Mouse (Mus musculus) forebrain, postnatal 0 days (tissue): ENCODE measurements around the gene Wdhd1. TPM values are rescaled to one million over a fixed set of nuclear protein-coding genes. Genes with fewer than 3 reads are reported as not detected.

Experiments used
- ATAC-seq: fragments of 200-750 bp; cut with Nextera tagmentation; 2 replicates; pipeline ENCODE4 v1.8.0; 2017; ENCODE audit warnings: mild to moderate bottlenecking, moderate library complexity
- DNase-seq: peaks from one replicate; pipeline ENCODE4 v3.0.0-alpha.2; 2015
- H3K27ac ChIP-seq: fragments of 300-500 bp; sonication (generic); 2 replicates; pipeline ENCODE4 v1.5.1; 2014; ENCODE audit warnings: low read depth, mild to moderate bottlenecking, antibody characterized with exemption, low read length, moderate library complexity, mixed read lengths
- H3K27me3 ChIP-seq: fragments of 300-500 bp; sonication (generic); 2 replicates; pipeline ENCODE4 v1.6.1; 2014; ENCODE audit warnings: mild to moderate bottlenecking, low read length, mixed read lengths; ENCODE audit not compliant: insufficient read depth
- H3K36me3 ChIP-seq: fragments of 300-500 bp; sonication (generic); 2 replicates; pipeline ENCODE4 v1.6.1; 2014; ENCODE audit warnings: mild to moderate bottlenecking, moderate library complexity; ENCODE audit not compliant: insufficient read depth
- H3K4me1 ChIP-seq: fragments of 300-500 bp; sonication (generic); 2 replicates; pipeline ENCODE4 v1.6.1; 2014; ENCODE audit warnings: antibody characterized with exemption; ENCODE audit not compliant: insufficient read depth
- H3K4me2 ChIP-seq: fragments of 300-500 bp; sonication (generic); 2 replicates; pipeline ENCODE4 v1.6.1; 2014; ENCODE audit warnings: low read depth, mild to moderate bottlenecking, moderate library complexity
- H3K4me3 ChIP-seq: fragments of 300-500 bp; sonication (generic); 2 replicates; pipeline ENCODE4 v1.5.1; 2014; ENCODE audit warnings: low read depth, low read length, mixed read lengths
- H3K9ac ChIP-seq: fragments of 300-500 bp; sonication (generic); 2 replicates; pipeline ENCODE4 v1.6.1; 2014; ENCODE audit warnings: mild to moderate bottlenecking
- H3K9me3 ChIP-seq: fragments of 300-500 bp; sonication (generic); 2 replicates; pipeline ENCODE4 v1.6.1; 2016; ENCODE audit warnings: low read length
- CTCF ChIP-seq: sonication (generic); IDR thresholded peaks from 2 replicates; pipeline ENCODE4 v1.5.1; 2016; ENCODE audit warnings: antibody characterized with exemption, control low read depth, low read depth
- WGBS: fragments of 180-500 bp; shearing (Covaris S2); extraction: QIAGEN DNeasy Blood & Tissue Kit; methylation state at CpG from one replicate; pipeline ENCODE4 v1.1.7; 2014; 5-methylcytosine and 5-hydroxymethylcytosine counted together
- polyA plus RNA-seq: library from polyadenylated mRNA; unstranded; fragments of >200 nt; fragmentation: Nextera tagmentation; extraction: Ambion mirVana; gene quantifications from 2 replicates; pipeline ENCODE4 v1.2.1, GENCODE M21; 2015
- total RNA-seq: library from RNA; depleted of rRNA; stranded (reverse); fragments of >200 nt; gene quantifications from 2 replicates; pipeline ENCODE4 v1.2.3, GENCODE M21; 2014; rRNA removed

The Wdhd1 gene
- total and polyA plus RNA-seq, 2 experiments from 2014 or later, result 5.3 to 9.1 TPM

GRCm38 (mm10) chr14:47196711-47197110 is 79.9 kb downstream of the Wdhd1 start:
- Histone ChIP-seq H3K36me3 (no peaks in the 10 kb centered on the region), H3K9ac (no peak overlapping the region), H3K27me3 (no peaks in the 10 kb centered on the region), H3K9me3 (no peaks in the 10 kb centered on the region), H3K27ac (no peak overlapping the region), H3K4me1 (no peaks in the 10 kb centered on the region), H3K4me3 (no peak overlapping the region), H3K4me2 (no peak overlapping the region)
- DNase-seq (no peak), ATAC-seq (0 out of 2 replicates have a peak, but pooled peaks have one; percentile 6)
- WGBS, result 83% methylated on average over 8 of the region's 8 CpGs
- TF ChIP-seq CTCF, result no peak

GRCm38 (mm10) chr14:47194096-47194495 is 82.6 kb downstream of the Wdhd1 start:
- Histone ChIP-seq H3K36me3 (no peaks in the 10 kb centered on the region), H3K27ac (no peak overlapping the region), H3K27me3 (no peaks in the 10 kb centered on the region), H3K9ac (no peak overlapping the region), H3K4me3 (no peak overlapping the region), H3K4me2 (no peak overlapping the region), H3K9me3 (no peaks in the 10 kb centered on the region), H3K4me1 (no peaks in the 10 kb centered on the region)
- WGBS, result 30% methylated on average over 4 of the region's 4 CpGs
- no peak for DNase-seq
- no peak for TF ChIP-seq CTCF
- no peak for ATAC-seq

- no peak overlapping the region for H3K4me2 ChIP-seq
- H3K4me1 ChIP-seq, result peaks cover 4% of the 10 kb centered on the region
- ATAC-seq (no peak), DNase-seq (no peak)
- H3K27ac ChIP-seq, result no peak overlapping the region
- H3K36me3 ChIP-seq, result no peaks in the 10 kb centered on the region
- no peak overlapping the region for H3K4me3 ChIP-seq
- 0 out of 2 replicates have a peak, but pooled peaks cover 5% of the 10 kb centered on the region for H3K27me3 ChIP-seq
- H3K9me3 ChIP-seq, result no peaks in the 10 kb centered on the region
- no peak for TF ChIP-seq CTCF
- H3K9ac ChIP-seq, result no peak overlapping the region
- WGBS, result 80% methylated on average over 6 of the region's 6 CpGs
These were observed 83.2 kb downstream of the Wdhd1 start for GRCm38 (mm10) chr14:47193506-47193905.

GRCm38 (mm10) chr14:47191861-47192260 is 84.8 kb downstream of the Wdhd1 start:
- Histone ChIP-seq H3K9ac (no peak overlapping the region), H3K4me2 (no peak overlapping the region), H3K4me3 (no peak overlapping the region), H3K9me3 (no peaks in the 10 kb centered on the region), H3K27me3 (peaks cover 18% of the 10 kb centered on the region), H3K36me3 (no peaks in the 10 kb centered on the region), H3K4me1 (peaks cover 5% of the 10 kb centered on the region), H3K27ac (no peak overlapping the region)
- 65% methylated on average over 5 of the region's 5 CpGs for WGBS
- TF ChIP-seq CTCF, result no peak
- DNase-seq, result no peak
- ATAC-seq, result no peak

Other genes starting within 250 kb of the Wdhd1 start
- gene Gch1, start 87.4 kb downstream of the Wdhd1 start, total RNA-seq, result 3.7 and 3.8 TPM in 2 replicates
- gene Gch1, start 87.4 kb downstream of the Wdhd1 start, polyA plus RNA-seq, result 1.5 and 1.7 TPM in 2 replicates
- 5.8 and 8.2 TPM in 2 replicates for gene Socs4, start 74 bp upstream of the Wdhd1 start, total RNA-seq
- gene Socs4, start 74 bp upstream of the Wdhd1 start, polyA plus RNA-seq, result 2.3 and 2.4 TPM in 2 replicates
- gene Mapk1ip1l, start 21.4 kb upstream of the Wdhd1 start, total RNA-seq, result 41.2 and 60.4 TPM in 2 replicates
- gene Mapk1ip1l, start 21.4 kb upstream of the Wdhd1 start, polyA plus RNA-seq, result 24.4 and 36.7 TPM in 2 replicates
- 2.1 and 3.4 TPM in 2 replicates for gene Lgals3, start 90.9 kb upstream of the Wdhd1 start, total RNA-seq
- 5.1 and 9.0 TPM in 2 replicates for gene Lgals3, start 90.9 kb upstream of the Wdhd1 start, polyA plus RNA-seq
- 2.3 and 9.4 TPM in 2 replicates for gene Dlgap5, start 141.6 kb upstream of the Wdhd1 start, total RNA-seq
- gene Dlgap5, start 141.6 kb upstream of the Wdhd1 start, polyA plus RNA-seq, result 2.9 and 3.3 TPM in 2 replicates
- gene Fbxo34, start 173.6 kb upstream of the Wdhd1 start, total RNA-seq, result 18.9 and 20.0 TPM in 2 replicates
- gene Fbxo34, start 173.6 kb upstream of the Wdhd1 start, polyA plus RNA-seq, result 23.0 and 33.8 TPM in 2 replicates